Mouse (Mus musculus) CH12.LX (cell line): ENCODE data around the gene Eps15. TPM values are rescaled to one million over a fixed set of nuclear protein-coding genes. Genes with fewer than 3 reads are reported as not detected.

Experiments
- DNase-seq: peaks from one replicate; pipeline ENCODE4 v3.0.0-alpha.2; 2013; ENCODE audit errors: extremely low read depth
- H3K27ac ChIP-seq: 2 replicates; pipeline ENCODE4 v1.5.1; 2012; ENCODE audit warnings: low read depth, mild to moderate bottlenecking, control low read depth, moderate library complexity; ENCODE audit not compliant: insufficient read depth
- H3K27me3 ChIP-seq: replicated peaks from 2 replicates; pipeline ENCODE3; 2012; ENCODE audit warnings: inconsistent platforms
- H3K36me3 ChIP-seq, 2 experiments: replicated peaks in 1 of 2; 2 replicates each; pipeline versions ENCODE3 to v1.6.1; 2012; ENCODE audit warnings: inconsistent platforms in 1 of 2, low read length in 1 of 2, mild to moderate bottlenecking in 1 of 2, mixed read lengths in 1 of 2, moderate library complexity in 1 of 2; ENCODE audit not compliant: control insufficient read depth in 1 of 2, insufficient read depth in 1 of 2
- H3K4me1 ChIP-seq, 2 experiments: 2 replicates each; pipeline ENCODE4 v1.6.1; 2012; ENCODE audit warnings: inconsistent platforms in 1 of 2, moderate library complexity in 1 of 2; ENCODE audit not compliant: insufficient read depth in 2 of 2, control insufficient read depth in 1 of 2
- H3K4me2 ChIP-seq: 2 replicates; pipeline ENCODE4 v1.6.1; 2012; ENCODE audit warnings: low read depth, mild to moderate bottlenecking, control low read depth; ENCODE audit not compliant: poor library complexity, insufficient read depth, severe bottlenecking
- H3K4me3 ChIP-seq, 3 experiments: fragments of 150-350 bp in 1 of 3; sonication (generic) in 1 of 3; replicated peaks in 1 of 3; 2 replicates each; pipeline versions ENCODE3 to v1.5.1; 2011 to 2012; ENCODE audit warnings: low read depth in 2 of 3, low read length in 2 of 3, mild to moderate bottlenecking in 2 of 3, moderate library complexity in 2 of 3, control low read depth in 1 of 3, improper control_type of control experiment in 1 of 3, inconsistent platforms in 1 of 3, mixed read lengths in 1 of 3; ENCODE audit not compliant: poor library complexity in 1 of 3
- H3K79me2 ChIP-seq: replicated peaks from 2 replicates; pipeline ENCODE4 v1.6.1; 2012; ENCODE audit warnings: mild to moderate bottlenecking, moderate library complexity; ENCODE audit not compliant: control insufficient read depth, poor library complexity, insufficient read depth, severe bottlenecking; ENCODE audit errors: extremely low read depth
- H3K9ac ChIP-seq: 2 replicates; pipeline ENCODE4 v1.6.1; 2012; ENCODE audit warnings: low read depth, mild to moderate bottlenecking, control low read depth, moderate library complexity; ENCODE audit not compliant: insufficient read depth
- H3K9me3 ChIP-seq: replicated peaks from 2 replicates; pipeline ENCODE3; 2012; ENCODE audit warnings: low read length, inconsistent platforms, mixed read lengths
- CHD1 ChIP-seq: IDR thresholded peaks from 2 replicates; pipeline ENCODE4 v1.6.1; 2012; ENCODE audit warnings: low read depth, low read length, improper control_type of control experiment, inconsistent platforms
- CHD2 ChIP-seq: IDR thresholded peaks from 2 replicates; pipeline ENCODE4 v1.6.1; 2011; ENCODE audit warnings: low read length, improper control_type of control experiment
- CTCF ChIP-seq, 2 experiments: IDR thresholded peaks in 1 of 2; conservative IDR thresholded peaks in 1 of 2; 2 replicates each; pipeline ENCODE4 v1.5.1; 2011 to 2012; ENCODE audit warnings: low read depth in 2 of 2, low read length in 2 of 2, improper control_type of control experiment in 1 of 2, inconsistent platforms in 1 of 2, mild to moderate bottlenecking in 1 of 2, moderate library complexity in 1 of 2
- E2F4 ChIP-seq: IDR thresholded peaks from 2 replicates; pipeline ENCODE4 v1.6.1; 2011; ENCODE audit warnings: low read depth, low read length, improper control_type of control experiment; ENCODE audit not compliant: insufficient replicate concordance
- EP300 ChIP-seq: IDR thresholded peaks from 2 replicates; pipeline ENCODE4 v1.6.1; 2011; ENCODE audit warnings: low read length, improper control_type of control experiment
- ETS1 ChIP-seq: conservative IDR thresholded peaks from 2 replicates; pipeline ENCODE4 v1.6.1; 2012; ENCODE audit warnings: low read depth, mild to moderate bottlenecking, inconsistent platforms, low read length, improper control_type of control experiment, moderate library complexity
- GABPA ChIP-seq: IDR thresholded peaks from 2 replicates; pipeline ENCODE4 v1.6.1; 2012; ENCODE audit warnings: low read depth, low read length, improper control_type of control experiment, inconsistent platforms; ENCODE audit not compliant: insufficient replicate concordance
- HCFC1 ChIP-seq: IDR thresholded peaks from 2 replicates; pipeline ENCODE4 v1.6.1; 2012; ENCODE audit warnings: low read depth, mild to moderate bottlenecking, inconsistent platforms, low read length, improper control_type of control experiment
- IRF4 ChIP-seq: IDR thresholded peaks from 2 replicates; pipeline ENCODE4 v1.6.1; 2014; ENCODE audit warnings: low read depth, mild to moderate bottlenecking, inconsistent platforms, low read length, improper control_type of control experiment
- JUN ChIP-seq: IDR thresholded peaks from 2 replicates; pipeline ENCODE4 v1.6.1; 2011; ENCODE audit warnings: low read depth, mild to moderate bottlenecking, low read length, improper control_type of control experiment, moderate library complexity; ENCODE audit not compliant: insufficient read depth
- MAFK ChIP-seq: IDR thresholded peaks from 2 replicates; pipeline ENCODE4 v1.6.1; 2011; ENCODE audit warnings: low read length, improper control_type of control experiment; ENCODE audit not compliant: insufficient replicate concordance
- MAX ChIP-seq: IDR thresholded peaks from 2 replicates; pipeline ENCODE4 v1.6.1; 2011; ENCODE audit warnings: low read length, improper control_type of control experiment
- MAZ ChIP-seq: IDR thresholded peaks from 2 replicates; pipeline ENCODE4 v1.6.1; 2012; ENCODE audit warnings: low read depth, mild to moderate bottlenecking, inconsistent platforms, low read length, improper control_type of control experiment, moderate library complexity
- MEF2A ChIP-seq: IDR thresholded peaks from 2 replicates; pipeline ENCODE4 v1.6.1; 2014; ENCODE audit warnings: low read depth, mild to moderate bottlenecking, inconsistent platforms, low read length, improper control_type of control experiment, borderline replicate concordance
- MXI1 ChIP-seq: IDR thresholded peaks from 2 replicates; pipeline ENCODE4 v1.6.1; 2011; ENCODE audit warnings: mild to moderate bottlenecking, low read depth, low read length, improper control_type of control experiment
- MYC ChIP-seq: IDR thresholded peaks from 2 replicates; pipeline ENCODE4 v1.6.1; 2011; ENCODE audit warnings: low read depth, mild to moderate bottlenecking, improper control_type of control experiment, low read length
- NELFE ChIP-seq: IDR thresholded peaks from 2 replicates; pipeline ENCODE4 v1.6.1; 2011; ENCODE audit warnings: low read depth, low read length, improper control_type of control experiment
- POLR2A ChIP-seq: IDR thresholded peaks from 2 replicates; pipeline ENCODE4 v1.6.1; 2011; ENCODE audit warnings: low read depth, mild to moderate bottlenecking, improper control_type of control experiment, low read length
- POLR2AphosphoS2 ChIP-seq: IDR thresholded peaks from 2 replicates; pipeline ENCODE4 v1.6.1; 2011; ENCODE audit warnings: low read depth, low read length, improper control_type of control experiment
- TBP ChIP-seq: conservative IDR thresholded peaks from 2 replicates; pipeline ENCODE4 v1.6.1; 2011; ENCODE audit warnings: low read depth, low read length, improper control_type of control experiment
- USF2 ChIP-seq: conservative IDR thresholded peaks from 2 replicates; pipeline ENCODE4 v1.6.1; 2011; ENCODE audit warnings: low read depth, low read length, improper control_type of control experiment
- ZKSCAN1 ChIP-seq: IDR thresholded peaks from 2 replicates; pipeline ENCODE4 v1.6.1; 2012; ENCODE audit warnings: low read depth, inconsistent platforms, low read length, improper control_type of control experiment, borderline replicate concordance
- ZMIZ1 ChIP-seq: IDR thresholded peaks from 2 replicates; pipeline ENCODE4 v1.6.1; 2012; ENCODE audit warnings: low read depth, mild to moderate bottlenecking, inconsistent platforms, low read length, improper control_type of control experiment
- dilution Hi-C: fragments of 300-500 bp; cut with MboI; formaldehyde crosslinking; loops from 2 replicates; pipeline ENCODE4 v1.14.3; 2020; ENCODE audit warnings: low sequenced_read_pairs; ENCODE audit not compliant: extremely low pct_unique_long_range_greater_than_20kb, extremely low pct_ligation_motif_present
- in situ Hi-C: fragments of 300-500 bp; cut with MboI; formaldehyde crosslinking; loops from 3 replicates; pipeline ENCODE4 v1.14.3; 2019; ENCODE audit warnings: low sequenced_read_pairs, low pct_ligation_motif_present, low pct_unique_long_range_greater_than_20kb, mixed read lengths
- polyA plus RNA-seq: library from polyadenylated mRNA; unstranded; fragments of >175 nt; gene quantifications from 2 replicates; pipeline ENCODE4 v1.2.1, GENCODE M21; 2012; ENCODE audit warnings: low read depth; ENCODE audit not compliant: insufficient read length
- total RNA-seq, 2 experiments: library from RNA; depleted of rRNA; stranded (reverse); fragments of 300-350 nt in 1 of 2; fragments of >200 nt in 1 of 2; gene quantifications; 2 replicates each; pipeline ENCODE4 v1.2.3; 2012 to 2014

The Eps15 gene
- total and polyA plus RNA-seq, 3 experiments, result 23.4 to 60.4 (median 39.6) TPM

GRCm38 (mm10) chr4:109234806-109235350 lies 45.2 kb upstream of the Eps15 start:
- Histone ChIP-seq H3K36me3 (no peaks in the 10 kb centered on the region), H3K9ac (no peak overlapping the region), H3K4me3 (no peak overlapping the region), H3K4me2 (no peak overlapping the region), H3K27ac (no peak overlapping the region), H3K4me1 (peaks cover 5 to 29% of the 10 kb centered on the region in 2 experiments; a peak in 3 of 4 replicates), H3K79me2 (no peaks in the 10 kb centered on the region), H3K27me3 (peaks cover 7% of the 10 kb centered on the region), H3K9me3 (no peaks in the 10 kb centered on the region)
- dilution Hi-C loops, result no loop called here
- DNase-seq, result no peak
- TF ChIP-seq NELFE (no peak), EP300 (no peak), MEF2A (no peak), MAZ (no peak), ZKSCAN1 (no peak), GABPA (no peak), MXI1 (no peak), JUN (no peak), CHD1 (no peak), USF2 (no peak), ETS1 (no peak), MAX (no peak), MYC (no peak)
- in situ Hi-C loops, result no loop called here

- in situ Hi-C loops, result no loop called here
- Histone ChIP-seq H3K27ac (no peak overlapping the region), H3K27me3 (peaks cover 9% of the 10 kb centered on the region), H3K4me3 (no peak overlapping the region), H3K4me2 (no peak overlapping the region), H3K9me3 (no peaks in the 10 kb centered on the region), H3K36me3 (no peaks in the 10 kb centered on the region)
- no peak for DNase-seq
- no peak for TF ChIP-seq CHD2
- no peak for TF ChIP-seq CTCF (conservative IDR thresholded peaks at IDR 0.05 in 1 of 2, IDR thresholded peaks at IDR 0.05 in 1 of 2; ENCODE audit: low read depth in 2 of 2, low read length in 2 of 2)
- TF ChIP-seq CHD1, result no peak
- no peak for TF ChIP-seq USF2
- TF ChIP-seq E2F4, result no peak
- no peak for TF ChIP-seq HCFC1
- TF ChIP-seq ZMIZ1, result no peak
- no peak for TF ChIP-seq GABPA
- no peak for TF ChIP-seq MEF2A
- no peak for TF ChIP-seq MAFK
- no peak for TF ChIP-seq TBP
- no peak for TF ChIP-seq IRF4
- TF ChIP-seq POLR2AphosphoS2, result no peak
- TF ChIP-seq POLR2A, result no peak
- TF ChIP-seq, all 38 proteins: peak for 0
- dilution Hi-C loops, result no loop called here
- no peak overlapping the region for H3K9ac ChIP-seq
- peaks cover 4 to 29% of the 10 kb centered on the region in 2 experiments; a peak in 3 of 4 replicates for H3K4me1 ChIP-seq
- H3K79me2 ChIP-seq, result no peaks in the 10 kb centered on the region
These were observed 43.7 kb upstream of the Eps15 start for GRCm38 (mm10) chr4:109236186-109236879.
